Mouse (Mus musculus): ENCODE results near the gene Prrt2.

The Prrt2 gene

DNA sequence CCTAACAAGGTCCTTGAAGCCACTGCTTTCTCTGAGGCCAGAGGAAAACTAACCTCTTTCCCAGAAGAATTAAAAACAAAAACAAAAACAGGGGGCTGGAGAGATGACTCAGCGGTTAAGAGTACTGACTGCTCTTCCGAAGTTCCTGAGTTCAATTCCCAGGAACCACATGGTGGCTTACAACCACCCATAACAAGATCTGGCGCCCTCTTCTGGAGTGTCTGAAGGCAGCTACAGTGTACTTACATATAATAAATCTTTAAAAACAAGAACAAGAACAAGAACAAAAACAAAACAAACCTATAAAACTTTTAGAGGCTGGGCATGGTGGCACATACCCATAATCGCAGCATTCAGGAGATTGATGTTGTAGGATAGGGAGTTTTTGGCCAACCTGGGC is 24.6 kb downstream of the Prrt2 start:
- no peak for DNase-seq

DNA sequence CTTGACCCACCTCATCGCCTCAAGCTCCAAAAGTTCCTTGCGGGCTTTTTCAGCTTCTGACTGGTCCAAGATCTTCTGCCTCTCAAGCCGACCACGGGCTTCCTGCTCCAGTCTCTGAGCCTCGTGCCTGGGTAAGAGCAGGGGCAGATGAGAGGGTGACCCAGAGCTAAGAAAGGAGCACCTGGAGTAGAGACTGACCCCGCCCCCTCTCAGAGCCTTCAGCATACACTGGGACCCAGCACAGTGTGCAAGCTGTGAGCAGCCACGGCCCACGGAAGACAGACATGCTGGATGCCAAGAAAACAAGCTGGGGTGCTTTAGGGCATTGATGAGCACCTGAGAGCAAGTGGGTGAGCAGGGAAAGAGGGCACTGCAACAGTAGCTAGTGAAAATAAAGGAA is 32.2 kb downstream of the Prrt2 start:
- DNase-seq, result no peak

DNA sequence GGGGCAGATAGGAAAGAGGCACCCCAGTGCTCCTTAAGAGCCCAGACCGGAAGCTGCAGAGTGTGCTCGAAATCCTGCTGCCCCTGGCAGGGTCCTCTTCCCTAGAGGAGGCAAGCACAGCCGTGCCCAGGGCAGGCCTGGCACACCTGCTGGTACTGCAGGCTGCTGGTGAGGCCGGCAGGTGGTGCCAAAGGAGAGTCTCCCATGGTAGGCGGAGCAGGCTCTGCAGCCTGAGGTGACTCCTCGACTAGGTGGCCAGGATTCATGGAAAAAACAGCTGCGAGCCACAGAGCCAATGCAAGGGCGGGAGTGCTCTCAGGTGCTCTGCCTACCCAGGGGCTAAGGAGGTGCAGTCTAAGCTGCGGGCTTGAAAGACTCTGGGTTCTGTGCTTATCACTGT is 34.7 kb downstream of the Prrt2 start:
- peak; percentile 75 for DNase-seq

DNA sequence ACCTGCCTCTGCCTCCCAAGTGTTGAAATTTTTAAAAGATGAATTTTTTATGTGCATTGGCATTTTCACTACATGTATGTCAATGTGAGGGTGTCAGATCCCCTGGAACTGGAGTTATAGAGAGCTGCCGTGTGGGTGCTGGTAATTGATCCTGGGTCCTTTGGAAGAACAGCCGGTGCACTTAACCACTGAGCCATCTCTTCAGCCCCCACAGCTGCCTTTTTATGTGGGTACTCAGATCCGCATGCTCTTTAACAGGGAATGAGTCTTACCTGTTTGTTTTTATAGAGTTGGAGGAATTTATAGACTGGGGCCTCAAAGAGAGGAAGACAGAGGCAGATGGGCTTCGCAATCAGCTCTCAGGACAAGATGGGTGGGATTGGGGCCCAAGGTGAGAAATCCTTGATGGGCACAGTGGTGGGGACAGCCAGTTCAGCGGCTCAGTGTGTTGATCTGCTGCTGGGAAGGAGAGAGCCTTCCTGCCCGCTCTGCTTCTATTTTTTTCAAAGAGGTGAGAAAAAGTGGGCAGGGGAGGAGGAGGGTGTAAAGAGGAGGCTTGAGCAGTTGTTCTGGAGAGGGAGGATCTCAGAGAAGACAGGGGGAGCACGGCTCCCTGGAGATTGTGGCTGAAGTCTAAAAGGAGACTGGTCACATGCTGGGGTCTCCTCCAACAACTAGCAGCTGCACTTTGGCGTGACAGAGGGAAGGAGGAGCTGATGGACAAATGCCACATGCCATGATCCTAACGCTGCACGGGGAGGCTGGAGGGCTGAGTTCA is 36.2 kb downstream of the Prrt2 start:
- DNase-seq, result no peak

DNA sequence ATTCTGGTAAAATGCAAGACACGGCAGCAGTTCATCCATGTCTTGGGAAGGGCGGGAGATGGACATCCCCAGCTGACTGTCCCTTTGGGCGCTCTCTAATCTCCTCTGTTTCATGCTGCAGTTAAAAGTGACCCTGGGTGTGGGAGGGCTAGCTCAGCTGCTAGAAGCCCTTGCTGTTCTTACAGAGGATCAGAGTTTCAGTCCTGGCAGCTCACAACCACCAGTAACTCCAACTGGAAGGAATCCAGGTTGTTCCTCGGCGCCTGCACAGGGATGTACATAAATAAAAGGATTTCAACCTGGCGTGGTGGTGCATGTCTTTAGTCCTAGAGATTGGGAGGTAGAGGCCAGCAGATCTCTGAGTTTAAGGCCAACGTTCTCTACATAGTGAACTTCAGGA is 37.9 kb downstream of the Prrt2 start:
- no peak for DNase-seq

DNA sequence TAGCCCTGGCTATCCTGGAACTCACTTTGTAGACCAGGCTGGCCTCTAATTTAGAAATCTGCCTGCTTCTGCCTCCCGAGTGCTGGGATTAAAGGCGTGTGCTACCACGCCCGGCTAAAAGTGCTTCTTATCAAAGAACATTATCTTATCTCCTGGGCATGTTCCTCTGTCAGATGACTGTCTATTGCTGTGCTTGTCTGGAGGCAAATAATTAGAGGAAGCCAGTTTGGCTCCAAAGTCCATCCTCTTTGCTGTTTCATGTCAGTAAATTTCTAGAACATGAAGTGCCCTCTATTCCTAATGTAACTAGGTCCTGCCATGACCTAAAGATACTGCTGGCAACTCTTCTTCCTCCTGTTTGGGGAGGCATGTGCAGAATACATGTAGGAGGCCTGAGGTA is 39.0 kb downstream of the Prrt2 start:
- no peak for DNase-seq

DNA sequence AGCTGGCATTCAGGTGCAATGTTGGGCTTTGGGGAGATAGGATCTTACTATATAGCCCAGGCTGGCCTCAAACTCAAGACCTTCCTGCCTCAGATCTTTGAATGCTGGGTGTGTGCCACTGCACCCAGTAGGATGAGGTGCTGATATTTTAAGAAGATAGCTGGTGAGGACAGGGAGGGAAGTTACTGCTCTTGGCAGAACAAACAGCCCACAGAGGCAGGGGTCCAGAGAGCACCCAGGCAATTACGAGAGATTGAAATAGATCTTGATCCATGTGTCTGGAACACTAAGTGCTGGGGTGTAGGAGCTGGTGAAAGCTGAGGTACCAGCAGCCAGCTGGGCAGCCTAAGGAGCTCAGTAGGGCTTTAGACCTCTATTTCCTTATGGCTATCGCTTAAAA is 39.4 kb downstream of the Prrt2 start:
- DNase-seq, result no peak

DNA sequence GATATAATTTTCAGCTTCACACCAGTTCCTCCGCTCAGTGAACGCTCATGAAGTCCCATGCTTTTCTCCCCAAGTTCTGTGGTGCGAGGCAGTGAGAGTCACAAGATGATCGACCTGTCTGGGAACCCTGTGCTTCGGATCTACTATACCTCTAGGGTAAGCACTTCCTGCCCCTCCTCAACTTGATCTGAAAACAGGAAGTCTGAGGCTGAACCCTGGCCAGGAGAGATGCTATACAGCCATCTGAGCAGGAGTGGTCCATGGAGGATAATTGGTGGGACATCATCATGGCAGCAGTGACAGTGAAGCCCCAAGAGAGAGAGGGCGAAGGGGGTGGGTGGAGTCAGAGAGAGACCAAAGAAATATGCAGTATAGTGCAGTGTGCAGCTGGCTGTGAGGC is 42.2 kb downstream of the Prrt2 start:
- no peak for DNase-seq

DNA sequence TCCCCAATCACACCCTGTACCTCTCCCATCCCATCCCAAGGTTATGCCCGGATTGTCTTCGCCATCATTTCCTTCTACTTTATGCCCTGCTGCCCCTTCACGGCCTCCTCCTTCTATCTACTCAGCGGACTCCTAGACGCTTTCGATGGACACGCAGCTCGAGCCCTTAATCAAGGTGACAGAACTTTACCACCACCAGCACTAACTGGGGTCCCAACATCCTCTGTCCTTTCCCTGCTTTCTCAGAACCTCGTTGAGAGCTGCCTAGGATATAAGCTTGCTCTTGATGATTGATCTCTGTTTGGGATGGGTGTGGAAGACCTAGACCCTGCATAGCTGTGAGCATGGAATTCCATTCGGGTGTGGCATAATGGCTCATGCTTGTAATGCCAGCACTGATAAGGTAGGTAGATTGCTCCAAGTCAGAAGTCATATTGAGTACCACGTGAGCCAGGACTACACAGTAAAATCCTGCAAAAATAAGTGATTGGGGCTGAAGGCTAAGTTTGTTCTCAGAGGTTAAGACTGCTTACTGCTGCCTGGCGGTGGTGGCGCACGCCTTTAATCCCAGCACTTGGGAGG is 44.0 kb downstream of the Prrt2 start:
- peak; percentile 23 for DNase-seq

DNA sequence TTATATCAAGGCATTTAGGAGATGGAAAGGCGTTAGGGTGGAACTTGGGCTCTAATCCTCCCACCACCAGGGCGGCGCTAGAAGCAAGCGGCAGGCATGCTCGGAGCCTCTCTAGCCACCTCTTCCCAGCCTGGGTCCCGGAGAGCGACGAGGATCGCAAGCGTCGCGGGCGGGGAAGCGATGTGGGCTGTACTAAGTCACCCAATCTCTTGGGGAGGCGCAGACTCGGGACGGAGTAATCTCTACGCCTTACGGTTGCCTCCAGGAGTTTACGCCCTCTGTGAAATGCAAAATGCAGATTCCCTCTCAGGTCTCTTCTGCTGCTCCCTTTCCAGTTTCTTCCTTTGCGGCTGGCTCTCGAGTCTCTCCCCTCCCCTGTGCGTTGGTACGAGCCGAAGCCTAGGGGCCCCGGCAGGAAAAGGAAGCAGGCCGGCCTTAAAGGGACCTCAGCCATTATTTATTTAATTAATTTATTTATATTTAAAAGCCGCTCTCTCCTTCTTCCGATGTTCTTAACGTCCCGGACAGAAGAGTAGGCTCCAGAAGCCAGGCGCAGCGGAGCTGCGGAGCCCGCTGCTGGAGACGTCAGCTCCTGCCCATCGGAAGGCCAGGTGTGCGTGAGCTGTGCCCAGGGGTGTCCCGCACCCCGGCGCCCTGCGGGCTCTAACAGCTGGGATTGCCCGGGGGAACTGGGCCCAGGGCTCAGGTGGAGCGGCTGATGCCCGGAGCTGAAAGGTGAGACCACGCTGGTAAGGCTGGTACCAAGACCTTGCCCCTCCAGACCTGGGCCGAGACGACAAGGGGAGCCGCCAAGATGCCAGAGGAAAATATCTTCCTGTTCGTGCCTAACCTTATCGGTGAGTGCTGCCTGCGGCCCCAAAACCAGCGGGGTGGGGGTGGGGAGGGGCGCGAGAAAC is 44.8 kb downstream of the Prrt2 start, which contains the start of gene Cdiptos:
Gene Cdiptos (minus strand): TSS at position 149 of the 917 bp plus-strand sequence.
- DNase-seq, result peak; percentile 97

DNA sequence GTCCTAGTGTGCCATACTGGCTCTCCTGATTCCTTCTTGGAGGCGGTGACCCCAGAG is 45.3 kb downstream of the Prrt2 start, which contains the start of gene Cdipt:
Gene Cdipt (plus strand): TSS at position 22 of the 57 bp plus-strand sequence.
- no peak for DNase-seq

DNA sequence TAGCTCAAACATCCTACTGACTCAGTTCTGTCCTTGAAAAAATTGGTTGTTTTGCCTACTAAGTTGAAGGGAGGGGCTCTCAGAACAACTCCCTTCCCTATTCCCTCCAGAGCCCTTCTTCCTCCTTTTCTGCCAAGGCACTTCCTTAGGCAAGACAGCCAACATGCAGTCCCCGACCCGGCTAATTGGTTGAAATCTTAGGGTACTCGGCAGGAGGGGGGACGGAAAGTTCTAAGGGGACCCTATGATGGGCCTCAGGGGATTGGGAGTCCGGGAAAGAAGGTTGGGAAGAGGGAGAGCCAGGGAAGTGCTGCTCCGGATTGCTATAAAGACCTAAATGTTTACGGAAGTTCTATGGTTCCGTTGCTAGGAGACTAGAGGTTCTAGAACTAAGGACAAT is 45.5 kb downstream of the Prrt2 start:
- DNase-seq, result no peak
